Mouse (Mus musculus): Measurements from ENCODE around the gene Hpgds. TPM values are rescaled to one million over a fixed set of nuclear protein-coding genes. Genes with fewer than 3 reads are reported as not detected.

Hpgds gene
- polyA plus RNA-seq (2017; shearing (Covaris generic)), result 1 to 10 TPM; 3.0 to 3.5 TPM

GRCm38 (mm10) chr6:65144621-65145205 lies at the start of gene Hpgds:
TSS of gene Hpgds (minus strand) at chr6:65144908.

Other genes with a start within 250 kb of the Hpgds start
- 10 to 100 TPM; 37.0 to 40.6 TPM for gene Smarcad1, start 102.3 kb downstream of the Hpgds start, polyA plus RNA-seq (2017; shearing (Covaris generic))
- gene C130060K24Rik, start 236.2 kb upstream of the Hpgds start, polyA plus RNA-seq (2017; shearing (Covaris generic)), result under 1 TPM; 0.05 to 0.91 TPM

Measured in inflammation-experienced regulatory T-cells (primary cell).